Mouse (Mus musculus): ENCODE data around the gene Blzf1. TPM values are rescaled to one million over a fixed set of nuclear protein-coding genes. Genes with fewer than 3 reads are reported as not detected.
A peak's percentile ranks its signal among the peaks of the same experiment; 100 is the strongest.

Gene Blzf1
- polyA plus RNA-seq, 1 experiment, result 11.4 TPM

GRCm38 (mm10) chr1:164275455-164275954, 31.8 kb downstream of the Blzf1 start, which contains the start of gene Ccdc181:
TSS of gene Ccdc181 (plus strand) at chr1:164275585.
- Histone ChIP-seq H3K27me3 (ENCODE audit: control insufficient read depth, insufficient read depth, insufficient read length) (no peaks in the 10 kb centered on the region), H3K4me3 (peak within 1 kb of the TSS; percentile 28), H3K4me2 (ENCODE audit: low read depth) (peak within 1 kb of the TSS; percentile 71), H3K36me3 (ENCODE audit: control insufficient read depth, insufficient read depth) (no peaks in the 10 kb centered on the region), H3ac (ENCODE audit: control insufficient read depth, insufficient read length) (no peak within 1 kb of the TSS), H3K79me2 (ENCODE audit: control insufficient read depth, insufficient read depth) (no peaks in the 10 kb centered on the region)
- TF ChIP-seq USF1 (IDR thresholded peaks at IDR 0.05; ENCODE audit: low read depth) (no peak), POLR2A (IDR thresholded peaks at IDR 0.05; ENCODE audit: insufficient read length, low read depth) (peak; percentile 50)

DNA sequence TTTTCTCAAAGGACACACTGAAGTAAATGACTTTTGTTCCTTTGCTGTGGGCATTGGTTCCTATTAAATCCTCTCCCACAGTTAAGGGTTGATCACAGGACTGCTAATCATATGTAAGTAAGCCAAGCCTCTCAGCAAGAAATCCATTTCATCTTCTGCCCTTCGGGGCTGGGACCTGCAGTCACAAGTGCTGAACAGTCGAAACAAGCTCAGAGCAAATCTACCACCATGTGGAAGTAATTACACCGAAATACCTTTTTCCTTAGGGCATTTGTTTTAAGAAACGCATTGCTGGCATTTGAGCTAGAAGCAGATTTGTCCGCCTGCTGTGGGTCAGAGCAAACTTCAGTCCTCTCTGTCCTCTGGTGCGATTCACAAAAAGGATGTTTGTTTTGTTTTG, 33.6 kb downstream of the Blzf1 start:
- no peaks in the 10 kb centered on the region for H3K79me2 ChIP-seq (ENCODE audit: control insufficient read depth, insufficient read depth)
- H3K4me2 ChIP-seq (ENCODE audit: low read depth), result no peak overlapping the region
- H3ac ChIP-seq (ENCODE audit: control insufficient read depth, insufficient read length), result no peak overlapping the region
- no peak overlapping the region for H3K4me3 ChIP-seq
- no peaks in the 10 kb centered on the region for H3K27me3 ChIP-seq (ENCODE audit: control insufficient read depth, insufficient read depth, insufficient read length)
- TF ChIP-seq SRF (IDR thresholded peaks at IDR 0.05; ENCODE audit: control insufficient read depth, insufficient read length, low read depth), result no peak
- TF ChIP-seq POLR2AphosphoS2 (IDR thresholded peaks at IDR 0.05; ENCODE audit: insufficient read length, low read depth), result no peak
- no peak for TF ChIP-seq REST (IDR thresholded peaks at IDR 0.05; ENCODE audit: insufficient read depth, insufficient read length)
- TF ChIP-seq TCF3 (IDR thresholded peaks at IDR 0.05; ENCODE audit: insufficient read length, low read depth), result no peak
- TF ChIP-seq MYOD1 (IDR thresholded peaks at IDR 0.05; ENCODE audit: control insufficient read depth in 1 of 3, insufficient read length in 2 of 3, low read depth in 2 of 3), result no peak
- no peak for TF ChIP-seq CEBPB (IDR thresholded peaks at IDR 0.05; ENCODE audit: insufficient read depth, poor library complexity, severe bottlenecking)
- no peak for TF ChIP-seq POLR2A (IDR thresholded peaks at IDR 0.05; ENCODE audit: insufficient read length, low read depth)
- H3K36me3 ChIP-seq (ENCODE audit: control insufficient read depth, insufficient read depth), result no peaks in the 10 kb centered on the region

DNA sequence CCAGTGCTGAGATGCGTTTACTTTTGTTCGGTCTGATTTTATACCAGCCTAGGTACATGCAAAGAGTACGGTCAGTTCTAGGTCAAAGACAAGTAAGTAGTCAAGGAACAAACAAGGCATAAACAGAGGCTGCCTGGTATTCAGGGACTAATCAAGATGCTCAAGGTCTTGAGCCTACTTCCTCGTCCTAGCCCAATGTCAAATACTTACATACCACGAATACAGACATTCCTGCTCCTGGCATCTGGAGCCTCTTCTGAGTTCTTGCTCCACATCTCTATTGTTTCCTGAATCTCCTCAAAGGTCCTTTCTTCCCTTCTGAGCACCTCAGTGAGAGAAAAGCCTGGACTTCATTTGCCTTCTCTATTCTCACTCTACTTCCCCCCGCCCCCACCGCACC, 36.3 kb downstream of the Blzf1 start:
- Histone ChIP-seq H3K79me2 (ENCODE audit: control insufficient read depth, insufficient read depth) (no peaks in the 10 kb centered on the region), H3K4me2 (ENCODE audit: low read depth) (no peak overlapping the region), H3K27me3 (ENCODE audit: control insufficient read depth, insufficient read depth, insufficient read length) (no peaks in the 10 kb centered on the region), H3K4me3 (no peak overlapping the region), H3ac (ENCODE audit: control insufficient read depth, insufficient read length) (no peak overlapping the region), H3K36me3 (ENCODE audit: control insufficient read depth, insufficient read depth) (no peaks in the 10 kb centered on the region)
- TF ChIP-seq TCF3 (IDR thresholded peaks at IDR 0.05; ENCODE audit: insufficient read length, low read depth) (no peak), POLR2AphosphoS2 (IDR thresholded peaks at IDR 0.05; ENCODE audit: insufficient read length, low read depth) (no peak), SRF (IDR thresholded peaks at IDR 0.05; ENCODE audit: control insufficient read depth, insufficient read length, low read depth) (no peak)

- peak; percentile 63 for TF ChIP-seq CEBPB (IDR thresholded peaks at IDR 0.05; ENCODE audit: insufficient read depth, poor library complexity, severe bottlenecking)
- TF ChIP-seq TCF12 (IDR thresholded peaks at IDR 0.05; ENCODE audit: insufficient read depth, poor library complexity, severe bottlenecking), result no peak
- Histone ChIP-seq H3K4me2 (ENCODE audit: low read depth) (no peak overlapping the region), H3K36me3 (ENCODE audit: control insufficient read depth, insufficient read depth) (peaks cover 50% of the 10 kb centered on the region), H3K27me3 (ENCODE audit: control insufficient read depth, insufficient read depth, insufficient read length) (no peaks in the 10 kb centered on the region), H3ac (ENCODE audit: control insufficient read depth, insufficient read length) (no peak overlapping the region), H3K4me3 (no peak overlapping the region), H3K79me2 (ENCODE audit: control insufficient read depth, insufficient read depth) (no peaks in the 10 kb centered on the region)
These were observed 45.7 kb downstream of the Blzf1 start for GRCm38 (mm10) chr1:164261553-164261952.

DNA sequence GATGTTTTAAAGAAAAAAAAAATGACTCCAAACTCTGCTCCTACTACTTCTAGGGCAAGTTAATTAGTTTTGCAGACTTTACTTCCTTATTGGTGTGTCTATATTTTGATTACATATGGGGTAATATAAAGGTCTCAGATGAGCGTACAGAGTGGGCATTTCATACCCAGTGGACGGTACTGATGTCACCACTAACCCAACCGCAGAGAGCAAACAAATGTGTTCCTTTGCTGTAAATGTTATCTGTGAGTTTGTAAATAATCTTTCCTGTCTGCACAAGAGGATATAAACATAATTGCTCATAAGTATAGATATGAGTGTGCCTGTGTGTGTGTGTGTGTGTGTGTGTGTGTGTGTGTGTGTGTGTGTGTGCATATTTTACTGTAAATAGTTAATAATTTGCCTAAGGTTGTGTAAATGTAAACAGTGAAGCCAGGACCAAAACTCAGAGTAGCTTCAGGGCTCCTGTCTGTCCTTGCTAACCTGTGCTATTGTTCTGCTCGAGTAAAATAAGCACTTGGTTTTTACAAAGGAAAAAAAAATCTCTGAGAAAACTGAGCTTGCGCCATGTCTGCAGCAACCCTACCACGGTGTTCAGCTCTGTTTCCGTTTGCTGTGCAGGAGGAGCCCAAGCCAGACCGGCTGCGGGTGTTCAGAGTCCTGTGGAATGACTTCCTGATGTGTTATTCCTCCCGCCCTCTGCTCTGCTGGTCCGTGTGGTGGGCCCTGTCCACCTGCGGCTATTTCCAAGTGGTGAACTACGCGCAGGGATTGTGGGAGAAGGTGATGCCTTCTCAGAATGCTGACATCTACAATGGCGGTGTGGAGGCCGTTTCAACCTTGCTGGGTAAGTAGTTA, 46.9 kb downstream of the Blzf1 start:
- H3K27me3 ChIP-seq (ENCODE audit: control insufficient read depth, insufficient read depth, insufficient read length), result no peaks in the 10 kb centered on the region
- H3ac ChIP-seq (ENCODE audit: control insufficient read depth, insufficient read length), result no peak overlapping the region
- no peaks in the 10 kb centered on the region for H3K79me2 ChIP-seq (ENCODE audit: control insufficient read depth, insufficient read depth)
- H3K4me2 ChIP-seq (ENCODE audit: low read depth), result no peak overlapping the region
- H3K36me3 ChIP-seq (ENCODE audit: control insufficient read depth, insufficient read depth), result peaks cover 50% of the 10 kb centered on the region
- TF ChIP-seq USF1 (IDR thresholded peaks at IDR 0.05; ENCODE audit: low read depth) (no peak), REST (IDR thresholded peaks at IDR 0.05; ENCODE audit: insufficient read depth, insufficient read length) (no peak), MAX (IDR thresholded peaks at IDR 0.05; ENCODE audit: low read depth) (no peak), MYOD1 (IDR thresholded peaks at IDR 0.05; ENCODE audit: control insufficient read depth in 1 of 3, insufficient read length in 2 of 3, low read depth in 2 of 3) (no peak), TCF12 (IDR thresholded peaks at IDR 0.05; ENCODE audit: insufficient read depth, poor library complexity, severe bottlenecking) (no peak), POLR2AphosphoS2 (IDR thresholded peaks at IDR 0.05; ENCODE audit: insufficient read length, low read depth) (no peak), MYOG (IDR thresholded peaks at IDR 0.05; ENCODE audit: control insufficient read depth in 1 of 3, insufficient read depth in 1 of 3, insufficient read length in 2 of 3, low read depth in 2 of 3) (no peak), CEBPB (IDR thresholded peaks at IDR 0.05; ENCODE audit: insufficient read depth, poor library complexity, severe bottlenecking) (no peak), SRF (IDR thresholded peaks at IDR 0.05; ENCODE audit: control insufficient read depth, insufficient read length, low read depth) (no peak), TCF3 (IDR thresholded peaks at IDR 0.05; ENCODE audit: insufficient read length, low read depth) (no peak), POLR2A (IDR thresholded peaks at IDR 0.05; ENCODE audit: insufficient read length, low read depth) (no peak), E2F4 (IDR thresholded peaks at IDR 0.05; ENCODE audit: insufficient read depth) (no peak)
- H3K4me3 ChIP-seq, result no peak overlapping the region
